Mouse (Mus musculus) MEL (cell line): ENCODE measurements around the gene Gm17720. TPM values are rescaled to one million over a fixed set of nuclear protein-coding genes. Genes with fewer than 3 reads are reported as not detected.

ENCODE experiments used
- DNase-seq: peaks from one replicate; pipeline ENCODE4 v3.0.0; 2011; ENCODE audit warnings: low read depth, low spot score
- H3K27ac ChIP-seq: 2 replicates; pipeline ENCODE4 v1.5.1; 2012; ENCODE audit warnings: low read depth, mild to moderate bottlenecking, control low read depth, low read length, moderate library complexity; ENCODE audit not compliant: control insufficient read depth
- H3K27me3 ChIP-seq, 2 experiments: fragments of 150-350 bp in 1 of 2; sonication (generic) in 1 of 2; 2 replicates each; pipeline ENCODE4 v1.6.1; 2012; ENCODE audit warnings: low read length in 2 of 2, mild to moderate bottlenecking in 2 of 2, improper control_type of control experiment in 1 of 2, moderate library complexity in 1 of 2; ENCODE audit not compliant: insufficient read depth in 2 of 2, control insufficient read depth in 1 of 2
- H3K36me3 ChIP-seq, 2 experiments: 2 replicates each; pipeline ENCODE4 v1.6.1; 2012 to 2014; ENCODE audit warnings: low read length in 2 of 2, improper control_type of control experiment in 1 of 2, inconsistent platforms in 1 of 2, mild to moderate bottlenecking in 1 of 2; ENCODE audit not compliant: insufficient read depth in 2 of 2, control insufficient read depth in 1 of 2
- H3K4me1 ChIP-seq, 2 experiments: fragments of 150-350 bp in 1 of 2; sonication (generic) in 1 of 2; 2 replicates each; pipeline ENCODE4 v1.6.1; 2012; ENCODE audit warnings: low read length in 2 of 2, improper control_type of control experiment in 1 of 2, mild to moderate bottlenecking in 1 of 2; ENCODE audit not compliant: insufficient read depth in 2 of 2, control insufficient read depth in 1 of 2
- H3K4me3 ChIP-seq, 2 experiments: fragments of 150-350 bp in 1 of 2; sonication (generic) in 1 of 2; 2 replicates each; pipeline ENCODE4 v1.5.1; 2012; ENCODE audit warnings: low read depth in 2 of 2, low read length in 2 of 2, mild to moderate bottlenecking in 2 of 2, moderate library complexity in 2 of 2, control low read depth in 1 of 2, improper control_type of control experiment in 1 of 2; ENCODE audit not compliant: control insufficient read depth in 1 of 2, insufficient read depth in 1 of 2
- H3K79me2 ChIP-seq: 2 replicates; pipeline ENCODE4 v1.6.1; 2012; ENCODE audit warnings: mild to moderate bottlenecking, low read length, moderate library complexity; ENCODE audit not compliant: control insufficient read depth, poor library complexity, insufficient read depth
- H3K9ac ChIP-seq: 2 replicates; pipeline ENCODE4 v1.6.1; 2012; ENCODE audit warnings: low read depth, mild to moderate bottlenecking, control low read depth, low read length, moderate library complexity; ENCODE audit not compliant: control insufficient read depth, poor library complexity, severe bottlenecking
- H3K9me3 ChIP-seq: fragments of 150-350 bp; sonication (generic); replicated peaks from 2 replicates; pipeline ENCODE4 v1.6.1; 2012; ENCODE audit warnings: mild to moderate bottlenecking, low read length, improper control_type of control experiment, moderate library complexity; ENCODE audit not compliant: insufficient read depth
- CTCF ChIP-seq, 3 experiments: IDR thresholded peaks in 2 of 3; conservative IDR thresholded peaks in 1 of 3; 2 replicates each; pipeline ENCODE4 v1.5.1; 2011 to 2012; ENCODE audit warnings: low read length in 3 of 3, low read depth in 2 of 3, mild to moderate bottlenecking in 2 of 3, improper control_type of control experiment in 1 of 3, inconsistent platforms in 1 of 3, mixed read lengths in 1 of 3, moderate library complexity in 1 of 3; ENCODE audit not compliant: control insufficient read depth in 1 of 3, insufficient read depth in 1 of 3, poor library complexity in 1 of 3, severe bottlenecking in 1 of 3
- HCFC1 ChIP-seq: IDR thresholded peaks from 2 replicates; pipeline ENCODE4 v1.6.1; 2012; ENCODE audit warnings: low read depth, mild to moderate bottlenecking, inconsistent platforms, low read length, improper control_type of control experiment, moderate library complexity
- JUND ChIP-seq: IDR thresholded peaks from 2 replicates; pipeline ENCODE4 v1.6.1; 2011; ENCODE audit warnings: low read depth, mild to moderate bottlenecking, improper control_type of control experiment, low read length
- MXI1 ChIP-seq: IDR thresholded peaks from 2 replicates; pipeline ENCODE4 v1.6.1; 2011; ENCODE audit warnings: mild to moderate bottlenecking, low read depth, low read length, improper control_type of control experiment
- MYB ChIP-seq: IDR thresholded peaks from 2 replicates; pipeline ENCODE4 v1.6.1; 2011; ENCODE audit warnings: mild to moderate bottlenecking, low read depth, low read length, improper control_type of control experiment
- POLR2AphosphoS5 ChIP-seq: IDR thresholded peaks from 2 replicates; pipeline ENCODE4 v1.6.1; 2012; ENCODE audit warnings: low read depth, borderline replicate concordance, mild to moderate bottlenecking, inconsistent platforms, low read length, moderate library complexity, mixed read lengths
- SMC3 ChIP-seq: IDR thresholded peaks from 2 replicates; pipeline ENCODE4 v1.6.1; 2011; ENCODE audit warnings: low read depth, low read length, improper control_type of control experiment
- TAL1 ChIP-seq: IDR thresholded peaks from 2 replicates; pipeline ENCODE4 v1.6.1; 2012; ENCODE audit warnings: mild to moderate bottlenecking, inconsistent platforms, low read length, moderate library complexity, mixed read lengths
- USF1 ChIP-seq: IDR thresholded peaks from 2 replicates; pipeline ENCODE4 v1.6.1; 2014; ENCODE audit warnings: low read depth, mild to moderate bottlenecking, inconsistent platforms, low read length, improper control_type of control experiment, moderate library complexity
- ZC3H11A ChIP-seq: IDR thresholded peaks from 2 replicates; pipeline ENCODE4 v1.6.1; 2012; ENCODE audit warnings: low read depth, mild to moderate bottlenecking, inconsistent platforms, low read length, improper control_type of control experiment
- polyA plus RNA-seq, 2 experiments: library from polyadenylated mRNA; stranded (reverse) in 1 of 2; unstranded in 1 of 2; fragments of >175 nt in 1 of 2; fragments of >200 nt in 1 of 2; gene quantifications; 2 replicates each; pipeline versions ENCODE4 v1.2.1 to v1.2.4; 2012; ENCODE audit warnings: low replicate concordance in 2 of 2, low read depth in 1 of 2; ENCODE audit not compliant: insufficient read length in 2 of 2, insufficient read depth in 1 of 2, missing spikeins in 1 of 2
- total RNA-seq: library from RNA; depleted of rRNA; stranded (reverse); fragments of 300-350 nt; gene quantifications from 2 replicates; pipeline ENCODE4 v1.2.3, GENCODE M21; 2012

Gm17720 gene
- total and polyA plus RNA-seq, 3 experiments, result not detected

GRCm38 (mm10) chr8:110140770-110141169, 38.2 kb upstream of the Gm17720 start:
- TF ChIP-seq CTCF (IDR thresholded peaks at IDR 0.05 in 2 of 3, conservative IDR thresholded peaks at IDR 0.05 in 1 of 3; ENCODE audit: control insufficient read depth in 1 of 3, insufficient read depth in 1 of 3, low read depth in 2 of 3, low read length in 3 of 3, poor library complexity in 1 of 3, severe bottlenecking in 1 of 3) (no peak), JUND (no peak), ZC3H11A (no peak), TAL1 (no peak), MYB (no peak), HCFC1 (no peak), SMC3 (no peak)

GRCm38 (mm10) chr8:110140156-110140555, 37.6 kb upstream of the Gm17720 start:
- no peaks in the 10 kb centered on the region for H3K4me1 ChIP-seq
- no peak for TF ChIP-seq USF1
- TF ChIP-seq MXI1, result no peak
- no peak for TF ChIP-seq POLR2AphosphoS5
- no peak for TF ChIP-seq CTCF (IDR thresholded peaks at IDR 0.05 in 2 of 3, conservative IDR thresholded peaks at IDR 0.05 in 1 of 3; ENCODE audit: control insufficient read depth in 1 of 3, insufficient read depth in 1 of 3, low read depth in 2 of 3, low read length in 3 of 3, poor library complexity in 1 of 3, severe bottlenecking in 1 of 3)
- H3K27me3 ChIP-seq, result no peaks in the 10 kb centered on the region
- H3K4me3 ChIP-seq, result no peak overlapping the region
- H3K9me3 ChIP-seq, result no peaks in the 10 kb centered on the region
- no peaks in the 10 kb centered on the region for H3K36me3 ChIP-seq
- no peak overlapping the region for H3K27ac ChIP-seq
- H3K79me2 ChIP-seq, result no peaks in the 10 kb centered on the region
- no peak for DNase-seq
- H3K9ac ChIP-seq, result no peak overlapping the region

More at GRCm38 (mm10) chr8:110140770-110141169, 38.2 kb upstream of the Gm17720 start:
- no peaks in the 10 kb centered on the region for H3K4me1 ChIP-seq
- H3K27me3 ChIP-seq, result no peaks in the 10 kb centered on the region
- no peaks in the 10 kb centered on the region for H3K36me3 ChIP-seq
- no peak overlapping the region for H3K9ac ChIP-seq
- H3K4me3 ChIP-seq, result no peak overlapping the region
- H3K79me2 ChIP-seq, result no peaks in the 10 kb centered on the region
- H3K9me3 ChIP-seq, result no peaks in the 10 kb centered on the region
- no peak overlapping the region for H3K27ac ChIP-seq
- DNase-seq, result no peak

DNA sequence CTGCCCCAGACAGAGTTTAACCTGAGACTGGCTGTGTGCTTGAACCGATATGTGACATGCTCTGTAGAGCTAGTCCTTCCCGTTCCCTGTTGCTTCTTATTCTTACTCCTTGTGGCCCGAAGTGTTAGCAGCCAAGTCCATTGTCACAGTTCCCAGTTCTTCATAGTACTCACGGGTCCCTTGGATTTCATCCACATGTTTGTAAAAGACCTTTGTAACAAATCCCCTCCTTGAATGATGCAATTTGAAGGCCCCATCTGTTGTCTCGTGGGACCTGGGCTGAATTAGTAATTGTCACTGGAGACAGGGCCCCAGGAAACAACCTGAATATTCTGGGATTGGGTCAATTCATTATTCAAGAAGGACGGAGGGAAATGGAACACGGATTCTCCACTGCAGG, 33.0 kb upstream of the Gm17720 start:
- Histone ChIP-seq H3K4me1 (no peaks in the 10 kb centered on the region), H3K4me3 (no peak overlapping the region), H3K27me3 (no peaks in the 10 kb centered on the region), H3K9me3 (no peaks in the 10 kb centered on the region), H3K9ac (no peak overlapping the region), H3K27ac (no peak overlapping the region), H3K79me2 (no peaks in the 10 kb centered on the region), H3K36me3 (no peaks in the 10 kb centered on the region)
- no peak for TF ChIP-seq CTCF (IDR thresholded peaks at IDR 0.05 in 2 of 3, conservative IDR thresholded peaks at IDR 0.05 in 1 of 3; ENCODE audit: control insufficient read depth in 1 of 3, insufficient read depth in 1 of 3, low read depth in 2 of 3, low read length in 3 of 3, poor library complexity in 1 of 3, severe bottlenecking in 1 of 3)
- no peak for DNase-seq
